Mouse (Mus musculus) c-Kit-positive CD71-positive TER-119-positive erythroid progenitor cells, embryonic 14.5 days (primary cell): ENCODE measurements around the gene Sfxn3.
"Not testable (repeated sequence)": the region's sequence is repeated elsewhere in the genome, so short reads cannot be mapped to it uniquely, and the experiment has no call there.

Experiments
- DNase-seq: peaks from one replicate; pipeline ENCODE4 v3.0.0-alpha.2; 2013; ENCODE audit warnings: low spot score

Sfxn3 gene

GRCm38 (mm10) chr19:45018351-45018831 lies 28.9 kb upstream of the Sfxn3 start:
- DNase-seq: no peak

DNA sequence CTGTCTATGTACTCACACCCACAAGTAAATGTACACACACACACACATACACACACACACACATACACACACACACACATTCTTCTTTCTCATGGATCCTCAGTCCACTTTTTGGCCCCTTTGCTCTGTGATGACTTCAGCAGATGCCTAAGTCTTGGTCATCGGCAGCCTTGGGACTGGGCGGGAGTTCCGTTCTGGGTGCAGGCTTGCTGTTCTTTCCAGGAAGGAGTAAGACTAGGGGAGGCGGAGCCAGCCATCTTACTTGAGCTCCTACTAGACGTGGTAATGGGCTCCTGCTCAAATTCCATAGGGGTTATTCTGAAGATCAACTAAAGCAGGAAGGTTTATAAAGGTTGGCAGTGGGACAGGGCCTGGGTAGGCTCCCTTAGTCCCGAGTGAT lies 27.0 kb upstream of the Sfxn3 start:
- no peak for DNase-seq

DNA sequence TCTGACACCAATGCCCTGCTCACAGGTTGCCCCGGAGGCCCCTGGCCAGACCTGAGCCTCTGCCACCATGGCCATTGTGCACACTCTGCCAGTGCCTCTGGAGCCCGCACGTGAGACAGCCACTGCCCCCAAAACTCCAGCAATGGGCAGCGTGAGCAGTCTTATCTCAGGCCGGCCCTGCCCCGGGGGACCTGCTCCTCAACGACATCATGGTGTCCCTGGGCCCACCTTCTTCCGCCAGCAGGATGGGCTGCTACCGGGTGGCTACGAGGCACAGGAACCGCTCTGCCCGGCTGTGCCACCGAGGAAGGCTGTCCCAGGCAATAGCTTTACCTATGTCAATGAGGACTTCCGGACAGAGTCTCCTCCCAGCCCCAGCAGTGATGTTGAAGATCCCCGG lies 25.9 kb upstream of the Sfxn3 start:
- no peak for DNase-seq

DNA sequence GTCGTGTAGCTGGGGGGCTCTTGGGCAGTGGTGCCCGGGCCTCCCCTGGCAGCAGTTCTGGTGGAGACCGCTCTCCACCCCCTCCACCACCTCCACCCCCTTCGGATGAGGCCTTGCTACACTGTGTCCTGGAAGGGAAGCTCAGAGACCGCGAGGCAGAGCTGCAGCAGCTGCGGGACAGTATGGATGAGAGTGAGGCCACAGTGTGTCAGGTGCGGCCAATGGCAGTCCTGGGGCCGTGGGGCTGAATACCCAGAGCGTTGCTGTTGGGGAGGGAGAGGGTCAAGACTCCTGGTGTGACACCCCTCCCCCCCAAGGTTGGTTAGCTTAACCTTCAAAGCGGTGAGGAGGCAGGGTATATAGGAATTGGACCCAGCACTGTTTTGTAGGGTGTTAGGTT lies 23.3 kb upstream of the Sfxn3 start:
- DNase-seq: no peak

GRCm38 (mm10) chr19:45024775-45025174 lies 22.5 kb upstream of the Sfxn3 start:
- no peak for DNase-seq

GRCm38 (mm10) chr19:45025937-45026568 lies 21.2 kb upstream of the Sfxn3 start:
- no peak for DNase-seq

- no peak for DNase-seq
Observed at GRCm38 (mm10) chr19:45026958-45027670, 20.2 kb upstream of the Sfxn3 start.

- no peak for DNase-seq
Observed at GRCm38 (mm10) chr19:45027848-45028247, 19.5 kb upstream of the Sfxn3 start.

- DNase-seq: no peak
Observed at GRCm38 (mm10) chr19:45028746-45029145, 18.6 kb upstream of the Sfxn3 start.

- no peak for DNase-seq
Observed at GRCm38 (mm10) chr19:45029571-45029970, 17.7 kb upstream of the Sfxn3 start.

DNA sequence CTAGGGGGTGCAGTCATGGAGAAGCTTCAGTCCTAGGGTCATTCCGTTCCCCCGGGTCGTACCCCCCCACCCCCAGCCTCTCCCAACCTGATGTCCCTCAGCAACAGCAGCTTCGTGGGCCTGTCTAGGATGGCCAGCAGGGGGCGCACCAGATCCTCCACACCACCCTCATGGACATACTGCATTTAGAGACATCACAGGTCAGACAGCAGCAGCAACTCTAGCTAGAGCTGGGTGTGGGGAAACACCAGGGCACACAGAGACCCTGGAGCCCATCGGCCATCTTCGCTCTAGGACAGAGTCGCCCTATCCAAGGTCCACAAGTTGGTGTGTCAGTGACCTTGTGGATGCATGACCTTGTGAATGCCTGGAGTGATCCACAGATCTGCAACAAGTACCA lies 17.2 kb upstream of the Sfxn3 start:
- DNase-seq: peak; percentile 59

DNA sequence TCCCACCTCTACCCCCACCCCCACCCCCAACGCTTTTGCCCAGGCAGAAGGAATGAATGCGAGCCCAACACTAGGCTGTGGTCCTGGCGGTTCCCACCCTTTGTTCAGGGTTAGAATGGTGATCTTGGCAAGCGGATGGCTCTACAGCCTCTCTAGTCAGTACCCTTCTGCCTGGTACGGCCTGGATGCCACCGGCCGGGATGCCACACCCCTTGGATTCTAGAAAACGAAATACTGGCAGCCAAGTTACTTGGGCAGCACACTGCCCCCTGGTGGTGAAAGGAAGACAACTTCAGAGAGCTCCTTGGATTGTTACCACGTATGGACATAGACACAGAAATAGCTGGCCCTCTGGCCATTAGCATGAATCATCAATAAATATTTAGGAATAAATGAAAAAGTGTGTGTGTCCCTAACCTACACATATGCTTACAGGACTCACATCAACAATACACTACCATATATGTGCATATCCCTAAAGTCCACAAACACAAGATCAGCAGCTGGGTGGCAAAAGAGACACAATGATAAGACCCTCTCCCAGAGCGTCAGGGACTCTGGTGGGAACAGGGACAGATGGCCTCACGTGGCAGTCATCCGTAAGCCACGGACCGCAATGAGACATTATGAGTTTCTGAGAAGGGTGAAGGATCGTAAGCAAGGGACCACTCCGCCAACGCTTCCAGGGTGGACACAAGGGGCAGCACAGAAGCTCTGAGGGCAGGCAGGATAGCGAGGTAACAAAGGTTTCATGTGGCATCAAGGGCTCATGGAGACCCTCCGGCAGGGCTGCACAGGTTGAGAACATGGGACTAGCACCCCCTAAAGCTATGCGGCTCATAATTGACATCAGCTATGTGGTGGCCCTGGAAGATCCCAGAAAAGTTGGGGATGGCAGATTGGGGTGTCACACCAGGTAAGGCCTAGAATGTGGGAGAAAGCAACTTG lies 16.3 kb upstream of the Sfxn3 start:
- peak; percentile 82 for DNase-seq

- DNase-seq: peak; percentile 74
Observed at GRCm38 (mm10) chr19:45031780-45032179, 15.5 kb upstream of the Sfxn3 start.

DNA sequence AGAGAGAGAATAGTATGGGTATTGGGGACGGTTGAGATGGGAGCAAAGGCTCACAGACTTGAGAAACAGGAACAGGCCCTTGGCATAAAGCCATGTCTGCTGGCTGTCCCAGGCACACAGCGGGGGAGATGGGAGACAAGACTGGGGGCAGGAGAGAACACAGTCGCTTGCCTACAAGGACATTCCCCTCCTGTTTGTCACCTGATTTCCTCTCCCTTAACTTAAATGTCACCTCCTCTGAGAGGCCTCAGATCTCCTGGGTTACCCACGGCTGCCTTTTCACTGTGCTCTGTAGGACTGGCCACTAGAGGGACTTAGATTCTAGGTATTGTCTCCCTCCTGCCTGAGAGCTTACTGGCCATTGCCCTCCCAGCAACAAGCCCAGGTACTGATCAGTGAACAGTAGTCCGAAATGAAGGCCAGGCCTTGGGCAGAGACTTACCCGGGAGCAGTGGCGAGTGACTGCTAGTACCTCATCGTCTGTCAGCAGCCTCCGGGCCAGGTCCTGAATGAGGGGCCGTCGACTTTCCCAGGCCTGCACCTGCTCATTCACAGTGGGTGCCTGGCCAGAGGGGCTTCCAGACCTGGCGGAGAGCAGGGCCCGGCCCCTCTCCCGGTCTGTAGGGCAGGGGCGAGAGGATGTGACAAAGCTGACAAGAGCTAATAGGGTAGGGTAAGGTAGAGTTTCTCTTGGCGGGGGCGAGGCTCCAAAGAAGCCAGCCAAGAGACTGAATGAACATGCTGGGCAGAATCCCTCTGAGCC lies 14.6 kb upstream of the Sfxn3 start:
- no peak for DNase-seq

DNA sequence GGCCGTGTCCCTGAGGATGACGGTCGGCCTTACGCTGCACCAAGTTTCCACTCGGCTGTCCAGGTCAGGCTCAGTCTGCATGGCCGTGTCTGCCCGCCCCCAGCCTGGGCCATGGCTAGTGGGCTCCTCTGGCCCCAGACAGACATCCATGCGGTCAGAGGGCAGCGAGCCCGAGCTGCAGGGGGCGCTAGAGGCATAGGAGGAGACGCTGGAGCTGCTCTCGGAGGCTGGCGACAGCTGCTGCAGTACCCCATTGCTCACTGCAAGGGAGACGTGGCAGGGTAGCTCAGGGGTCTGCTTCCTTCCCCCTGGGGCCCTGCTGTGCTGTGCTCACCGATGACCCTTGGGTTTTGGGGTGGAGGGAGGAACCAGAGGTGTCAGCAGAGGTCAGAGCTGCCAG lies 10.4 kb upstream of the Sfxn3 start:
- DNase-seq: no peak

DNA sequence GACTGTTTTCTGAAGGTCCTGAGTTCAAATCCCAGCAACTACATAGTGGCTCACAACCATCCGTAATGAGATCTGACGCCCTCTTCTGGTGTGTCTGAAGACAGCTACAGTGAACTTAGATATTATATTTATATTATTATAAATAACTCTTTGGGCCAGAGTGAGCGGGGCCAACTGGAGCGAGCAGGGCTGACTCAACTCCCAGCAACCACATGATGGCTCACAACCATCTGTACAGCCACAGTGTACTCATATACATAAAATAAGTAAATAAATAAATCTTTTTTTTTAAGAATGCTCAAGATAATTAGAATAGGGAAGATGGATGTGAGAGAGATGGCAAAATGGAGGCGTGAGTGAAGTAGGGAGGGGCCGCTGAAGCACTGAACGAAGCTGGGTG lies 9.1 kb upstream of the Sfxn3 start:
- DNase-seq: not testable (repeated sequence)

- no peak for DNase-seq
Observed at GRCm38 (mm10) chr19:45040214-45040613, 7.1 kb upstream of the Sfxn3 start.

DNA sequence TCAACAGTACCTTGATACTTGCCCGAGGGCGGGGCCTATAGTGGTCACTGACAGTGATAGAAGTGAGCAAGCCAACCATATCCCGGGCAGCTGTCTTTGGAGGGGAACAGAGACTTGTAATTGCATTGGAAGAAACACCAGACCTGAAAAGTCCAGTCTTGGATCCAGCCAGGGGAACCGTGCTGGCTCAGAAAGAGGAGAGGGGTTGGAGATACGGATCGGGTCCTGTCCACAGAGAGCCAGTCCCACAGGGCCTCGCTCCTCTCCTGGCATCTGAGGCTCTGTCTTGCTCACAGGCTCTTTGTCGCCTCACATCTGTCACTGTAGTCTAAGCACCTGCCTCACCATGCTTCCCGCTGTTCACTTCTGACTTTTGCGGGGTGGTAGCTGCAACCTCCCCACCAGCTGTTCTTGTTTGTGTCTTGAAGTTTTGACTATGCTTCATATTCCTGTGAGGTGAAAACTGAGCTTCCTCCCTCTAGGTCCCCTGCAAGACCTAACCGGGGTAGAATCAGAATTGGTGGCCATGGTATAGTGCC lies 2.8 kb upstream of the Sfxn3 start:
- DNase-seq: no peak

DNA sequence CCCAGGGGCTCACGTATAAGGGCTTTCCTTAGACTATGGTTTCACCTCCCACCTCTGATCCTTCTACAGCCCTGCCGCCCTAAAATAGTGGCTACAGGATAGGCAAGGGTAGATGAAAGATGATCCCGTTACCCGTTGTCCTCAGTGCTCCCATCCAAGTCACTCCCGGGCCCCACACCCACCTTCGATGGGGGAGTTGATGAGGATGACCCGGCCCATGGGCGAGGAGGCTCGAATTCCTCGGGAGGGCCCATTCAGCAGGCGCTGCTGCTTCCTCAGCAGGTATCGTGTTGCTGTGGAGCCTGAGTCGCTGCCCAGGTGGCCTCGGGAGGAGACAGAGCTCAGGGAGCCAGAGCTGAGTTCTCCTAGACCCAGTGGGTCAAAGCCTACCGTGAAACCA lies 2.1 kb upstream of the Sfxn3 start:
- no peak for DNase-seq

DNA sequence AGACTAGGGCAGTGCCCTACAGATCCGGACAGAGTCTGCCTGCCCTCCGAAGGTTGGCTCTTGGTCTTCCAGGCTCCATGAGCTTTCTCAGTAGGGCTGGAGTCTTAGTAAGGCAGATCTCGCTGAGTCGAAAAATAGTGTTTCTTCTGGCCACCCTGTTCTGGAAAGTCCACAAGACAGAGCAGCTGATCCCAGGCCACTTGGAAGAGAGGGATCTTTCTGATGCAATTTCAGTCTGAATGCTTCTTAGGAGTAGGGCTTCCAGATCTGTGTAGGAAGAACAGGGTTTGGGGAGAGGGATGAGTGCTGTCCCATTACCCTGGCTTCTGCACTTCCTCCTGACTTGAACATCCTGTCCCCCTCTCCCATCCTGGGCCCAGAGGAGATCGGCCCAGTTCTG lies 1.7 kb upstream of the Sfxn3 start, which contains the start of gene Pdzd7:
Gene Pdzd7, minus strand, starts transcription at position 67 of the 400 bp plus-strand sequence.
- DNase-seq: no peak

- peak; percentile 67 for DNase-seq
Observed at GRCm38 (mm10) chr19:45046523-45047321, 581 bp upstream of the Sfxn3 start.
